Mouse (Mus musculus) c-Kit-positive CD71-positive TER-119-negative erythroid progenitor cells, embryonic 14.5 days (primary cell): ENCODE measurements around the gene Fkbp7.
"Not testable (repeated sequence)": the region's sequence is repeated elsewhere in the genome, so short reads cannot be mapped to it uniquely, and the experiment has no call there.

ENCODE experiments used
- DNase-seq: peaks from one replicate; pipeline ENCODE4 v3.0.0-alpha.2; 2013; ENCODE audit warnings: low read depth

Fkbp7 gene

DNA sequence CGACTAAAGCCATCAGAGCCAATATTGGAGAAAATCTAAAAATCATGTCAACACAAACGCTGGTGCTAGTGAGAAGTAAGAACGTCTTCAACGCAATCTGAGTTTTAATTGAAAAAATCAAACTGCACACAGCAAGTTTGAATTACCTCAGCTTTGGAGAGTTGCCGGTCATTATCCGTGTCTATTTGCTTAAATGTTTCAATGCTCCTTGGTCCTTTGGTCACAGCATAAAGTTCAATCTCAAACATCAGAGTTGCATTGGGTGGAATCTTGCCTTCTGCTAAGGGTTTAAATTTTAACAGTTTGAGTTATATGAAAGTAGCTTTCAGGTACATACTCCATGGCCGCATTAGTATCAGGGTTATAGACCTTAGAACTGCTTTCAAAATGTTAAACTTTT, 7.4 kb downstream of the Fkbp7 start:
- no peak for DNase-seq

DNA sequence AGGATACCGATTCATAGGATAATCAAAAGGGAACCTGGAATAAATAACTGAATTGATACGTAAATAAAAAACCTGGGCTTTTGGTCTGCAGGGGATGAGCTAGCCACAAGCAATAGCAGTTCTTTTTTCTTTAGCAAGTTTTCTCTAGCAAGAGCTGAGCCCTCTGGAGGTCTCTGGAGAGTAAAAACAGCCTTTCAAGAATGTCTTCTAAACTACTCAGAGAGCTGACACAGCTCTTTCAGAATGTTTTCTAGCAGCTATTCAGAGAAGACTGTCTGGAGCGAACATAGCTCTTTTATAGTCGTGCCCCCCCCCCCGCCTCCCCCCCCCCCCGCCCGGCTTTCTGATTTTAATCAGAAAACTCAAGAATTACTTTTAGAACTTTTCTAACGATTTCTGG, 13.5 kb downstream of the Fkbp7 start:
- DNase-seq = no peak

DNA sequence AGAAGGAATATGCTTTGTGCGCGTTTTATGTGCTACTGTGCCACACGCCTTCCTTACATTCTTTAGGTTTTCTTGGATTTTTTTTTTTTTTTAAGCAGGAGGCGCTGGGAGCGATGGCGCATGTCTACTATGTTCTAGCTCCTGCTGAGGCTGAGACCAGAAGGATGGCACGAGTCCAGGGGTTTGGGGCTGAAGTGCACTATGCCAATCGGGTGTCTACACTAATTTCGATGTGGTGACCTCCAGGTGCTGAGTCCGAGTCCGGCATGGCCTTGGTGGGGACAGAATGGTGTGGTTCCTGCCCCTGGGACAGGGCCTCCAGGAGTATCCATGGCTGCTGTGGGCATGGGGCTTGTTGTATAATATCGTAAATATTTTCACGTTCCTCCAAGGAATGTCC, 14.4 kb downstream of the Fkbp7 start:
- no peak for DNase-seq

DNA sequence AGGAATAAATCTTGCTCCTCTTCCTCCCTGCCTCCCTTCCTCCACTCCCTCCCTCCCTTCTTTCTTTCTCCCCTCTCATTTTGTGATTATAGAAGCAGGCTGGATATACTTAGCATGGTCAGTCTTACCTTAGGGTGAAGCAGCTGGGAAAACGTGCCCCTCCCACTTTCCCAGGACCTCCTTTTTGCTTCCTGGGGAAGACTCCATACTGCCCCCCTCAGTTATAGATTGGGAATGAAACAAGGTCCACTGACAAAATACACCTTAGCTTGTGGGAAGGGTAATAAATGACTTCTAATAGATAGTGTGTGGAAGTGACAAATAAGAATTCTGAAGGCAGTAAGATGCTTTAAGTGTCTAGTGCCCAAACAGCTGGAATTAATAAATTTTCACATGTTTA, 16.9 kb downstream of the Fkbp7 start:
- no peak for DNase-seq

DNA sequence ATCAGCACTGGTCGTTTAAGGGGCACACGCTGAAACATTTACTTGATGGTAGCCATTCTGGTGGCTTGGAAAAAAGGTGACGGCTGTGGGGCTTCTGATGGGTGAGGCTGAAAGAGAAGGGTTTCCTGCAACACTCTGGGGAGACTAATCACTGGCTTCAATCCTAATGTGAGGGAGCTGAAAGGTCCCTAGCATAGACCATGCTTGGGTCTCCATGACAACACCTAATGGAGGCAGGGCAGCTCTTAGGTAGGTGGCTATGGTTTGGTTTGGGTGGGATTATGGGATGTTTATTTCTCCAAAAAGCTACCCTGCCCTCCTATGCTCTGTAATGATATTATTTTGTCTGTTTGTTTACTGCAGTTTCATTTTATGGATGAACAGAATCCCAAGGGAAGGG, 17.5 kb downstream of the Fkbp7 start:
- DNase-seq = no peak

DNA sequence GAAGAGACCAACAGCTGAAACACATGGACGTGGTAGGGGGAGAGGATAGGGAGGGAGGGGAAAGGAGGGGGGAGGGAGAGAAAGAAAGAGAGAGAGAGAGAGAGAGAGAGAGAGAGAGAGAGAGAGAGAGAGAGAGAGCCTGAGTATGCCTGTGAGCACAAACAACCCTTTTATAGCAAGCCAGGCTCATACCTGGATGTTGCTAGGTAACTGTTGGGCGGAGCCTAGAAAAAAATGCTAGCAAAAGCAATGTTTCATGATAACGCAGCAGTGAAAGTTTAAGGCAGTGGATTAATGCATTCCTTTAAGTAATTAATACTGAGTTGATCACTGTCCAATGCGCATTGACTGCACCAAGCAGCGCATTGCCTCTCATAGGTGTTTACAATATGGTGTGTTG, 18.3 kb downstream of the Fkbp7 start:
- no peak for DNase-seq

DNA sequence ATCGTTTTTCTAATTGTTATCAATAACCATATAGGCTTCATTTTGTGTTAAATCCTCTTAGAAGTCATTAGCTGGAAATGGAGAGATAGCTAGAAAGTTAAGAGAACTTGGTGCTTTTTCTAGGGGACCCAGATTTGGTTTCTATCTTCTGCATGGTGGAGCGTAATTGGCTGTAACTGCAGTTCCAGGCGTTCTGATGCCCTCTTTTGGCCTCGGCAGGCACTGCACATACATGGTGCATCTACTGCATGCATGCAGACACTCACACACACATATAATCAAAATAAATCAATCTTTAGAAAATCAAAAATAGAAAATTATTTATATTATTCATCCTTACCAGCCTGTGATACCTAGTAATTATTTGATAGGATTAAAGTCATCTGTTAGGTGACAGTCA, 19.8 kb downstream of the Fkbp7 start:
- DNase-seq = no peak

DNA sequence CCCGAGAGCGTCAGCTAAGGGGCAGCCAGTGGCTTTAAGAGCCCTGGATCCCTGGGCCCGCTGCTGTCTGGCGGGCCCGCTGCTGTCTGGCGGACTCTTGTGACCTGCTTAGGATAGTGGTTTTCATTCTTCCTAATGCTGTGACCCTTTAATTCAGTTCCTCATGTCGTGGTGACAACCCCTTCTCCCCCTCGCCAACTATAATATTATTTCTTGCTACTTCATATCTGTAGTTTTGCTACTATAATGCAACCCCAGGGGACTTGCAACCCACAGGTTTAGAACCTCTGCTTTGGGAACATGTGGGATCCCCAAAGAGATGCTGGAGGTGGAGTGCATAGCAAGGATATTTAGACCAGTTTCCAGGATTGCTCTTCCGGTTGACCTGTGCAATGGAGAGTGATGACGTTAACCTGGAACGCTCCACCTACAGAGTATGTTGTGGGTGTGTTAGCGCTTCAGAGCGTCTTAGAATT, 24.2 kb downstream of the Fkbp7 start:
- no peak for DNase-seq

DNA sequence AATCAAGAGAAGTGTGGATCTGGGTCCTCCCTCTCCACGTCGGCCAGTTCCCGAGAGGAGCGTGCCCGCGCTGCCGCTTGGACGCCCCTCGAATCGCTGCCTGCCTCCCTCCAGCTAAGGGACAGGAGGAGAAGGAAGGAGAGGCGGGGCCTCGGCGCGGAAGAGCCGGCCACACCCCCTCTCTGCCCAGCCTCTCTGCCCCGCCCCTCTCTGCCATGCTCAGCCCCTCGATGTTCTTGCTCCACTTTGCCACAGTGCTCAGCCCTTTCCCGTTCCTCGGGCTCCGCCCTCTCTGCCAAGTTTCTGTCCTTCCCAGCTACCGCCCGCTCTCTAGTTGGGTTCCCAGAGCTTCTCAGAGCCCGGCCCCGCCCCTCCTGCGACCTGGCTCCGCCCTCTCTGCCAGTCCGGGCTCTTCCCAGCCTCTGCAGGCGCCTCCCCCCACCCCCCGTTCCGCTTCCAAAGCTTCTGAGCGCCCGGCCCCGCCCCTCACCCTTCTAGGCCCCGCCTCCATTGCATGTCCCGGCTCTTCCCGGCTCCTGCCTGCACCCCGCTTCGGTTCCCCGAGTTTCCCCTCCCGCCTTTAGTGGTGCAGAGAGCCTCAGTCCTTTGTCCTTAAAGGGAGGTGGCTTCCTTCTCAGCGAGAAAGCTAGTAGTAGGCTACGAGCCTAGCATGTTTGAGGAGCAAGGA, 24.9 kb downstream of the Fkbp7 start, which contains the start of the genes Prkra and Pjvk:
TSS of gene Prkra (minus strand) at position 133 of the 688 bp plus-strand sequence.
TSS of gene Pjvk (plus strand) at position 594 of the 688 bp plus-strand sequence.
- DNase-seq = peak; percentile 91

DNA sequence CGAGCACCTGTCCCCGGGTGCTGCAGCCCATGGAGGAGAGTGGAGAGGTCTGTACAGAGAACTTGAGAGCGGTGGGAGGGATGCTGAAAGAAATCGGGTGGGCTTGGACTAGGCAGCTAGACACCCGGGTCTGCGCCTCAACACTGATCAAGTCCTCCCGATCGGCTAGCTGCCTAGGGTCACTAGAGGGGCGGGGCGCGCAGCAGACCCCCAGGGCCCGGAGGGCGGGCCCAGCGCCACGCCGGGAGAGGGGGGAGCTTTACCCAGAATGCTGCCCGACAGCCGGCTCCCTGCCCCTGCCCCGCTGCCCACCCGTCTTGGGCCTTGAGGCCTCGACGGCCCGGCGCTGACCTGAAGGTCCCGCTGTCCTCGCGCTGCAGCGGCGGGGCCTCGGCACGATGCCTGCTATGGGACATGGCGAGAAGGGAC, 25.5 kb downstream of the Fkbp7 start:
- DNase-seq = no peak

DNA sequence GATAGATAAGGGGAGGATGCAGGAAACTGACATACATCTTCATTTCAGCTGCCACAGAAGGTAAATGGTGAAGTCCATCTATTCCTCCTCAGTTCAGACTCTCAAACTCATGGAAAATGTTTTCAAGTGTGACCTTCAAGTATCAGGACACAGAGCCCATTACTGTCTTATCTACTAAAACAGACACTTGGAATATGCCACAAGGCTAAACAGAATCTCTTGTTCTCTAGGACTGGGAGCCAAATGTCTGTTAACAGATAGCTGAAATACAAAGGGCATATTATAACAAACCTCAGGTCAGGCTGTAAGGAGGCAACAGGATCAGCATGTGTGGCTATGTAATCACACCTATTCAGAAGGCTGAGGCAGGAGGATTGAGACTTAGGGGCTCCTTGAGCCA, 29.1 kb downstream of the Fkbp7 start:
- DNase-seq = no peak

DNA sequence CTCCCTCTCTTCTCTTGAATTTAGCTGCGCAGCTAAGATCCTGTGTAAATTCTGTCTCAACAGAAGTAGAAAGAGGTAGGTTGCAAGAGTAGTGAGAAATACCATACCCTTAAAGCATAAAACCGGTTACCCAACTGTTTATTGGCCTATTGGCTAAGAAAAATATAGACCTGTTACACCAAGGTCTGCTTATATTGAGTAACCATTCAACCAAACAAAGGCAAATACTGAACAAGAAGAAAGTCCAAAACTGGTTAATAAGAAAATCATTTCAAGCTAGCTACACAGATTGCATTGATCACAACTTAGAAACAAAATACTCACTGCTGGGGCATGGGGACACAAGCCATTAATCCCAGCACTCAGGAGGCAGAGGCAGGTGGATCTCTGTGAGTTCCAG, 33.3 kb downstream of the Fkbp7 start:
- no peak for DNase-seq

DNA sequence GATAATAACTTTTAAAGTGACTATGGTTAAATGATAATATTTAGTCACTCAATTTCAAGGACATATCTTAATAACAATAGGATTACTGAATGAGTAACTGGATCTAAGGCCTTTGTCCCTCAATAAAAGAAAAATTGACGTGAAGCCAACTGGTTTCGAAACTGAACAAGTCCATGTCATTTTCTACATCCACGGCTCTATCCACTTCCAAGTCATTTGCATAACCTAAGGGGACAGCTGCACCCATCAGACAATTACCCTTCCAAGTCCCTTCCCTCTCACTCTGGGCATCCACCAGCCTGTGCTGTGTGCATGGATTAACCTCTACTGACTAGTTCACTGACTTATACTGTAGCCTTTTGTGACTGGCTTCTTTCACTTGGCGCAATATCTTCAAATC, 41.3 kb downstream of the Fkbp7 start:
- no peak for DNase-seq

DNA sequence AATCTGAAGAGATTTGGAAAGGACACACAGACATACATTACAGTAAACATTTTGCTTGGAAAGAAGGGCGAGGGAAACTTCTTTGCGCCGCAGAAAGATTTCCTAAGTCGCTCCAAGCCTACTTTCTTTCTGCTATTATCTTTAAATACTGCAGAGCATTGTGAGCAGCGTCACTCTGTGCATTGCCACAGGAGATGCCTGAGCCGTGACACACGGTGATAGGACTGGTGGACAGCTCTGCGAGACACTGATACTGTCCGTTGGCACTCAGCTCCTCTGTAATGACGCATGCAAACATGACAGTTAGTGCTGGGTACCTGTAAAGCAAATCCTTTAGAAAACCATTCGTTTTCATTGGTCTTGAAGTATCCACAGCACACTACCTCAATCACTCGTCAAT, 42.6 kb downstream of the Fkbp7 start:
- no peak for DNase-seq

DNA sequence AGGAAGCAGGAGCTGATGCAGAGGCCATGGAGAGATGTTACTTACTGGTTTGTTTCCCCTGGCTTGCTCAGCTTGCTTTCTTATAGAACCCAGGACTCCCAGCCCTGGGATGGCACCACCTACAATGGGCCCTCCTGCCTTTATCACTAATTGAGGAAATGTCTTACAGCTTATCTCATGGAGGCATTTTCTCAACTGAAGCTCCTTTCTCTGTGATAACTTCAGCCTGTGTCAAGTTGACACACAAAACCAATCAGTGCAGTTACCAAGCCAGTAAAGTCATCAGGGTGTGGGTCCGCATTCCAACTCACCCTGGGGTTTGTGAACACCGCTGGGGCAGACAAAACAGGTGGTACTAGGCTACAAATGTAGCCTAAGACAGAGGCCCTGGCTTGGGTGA, 50.6 kb downstream of the Fkbp7 start:
- not testable (repeated sequence) for DNase-seq

DNA sequence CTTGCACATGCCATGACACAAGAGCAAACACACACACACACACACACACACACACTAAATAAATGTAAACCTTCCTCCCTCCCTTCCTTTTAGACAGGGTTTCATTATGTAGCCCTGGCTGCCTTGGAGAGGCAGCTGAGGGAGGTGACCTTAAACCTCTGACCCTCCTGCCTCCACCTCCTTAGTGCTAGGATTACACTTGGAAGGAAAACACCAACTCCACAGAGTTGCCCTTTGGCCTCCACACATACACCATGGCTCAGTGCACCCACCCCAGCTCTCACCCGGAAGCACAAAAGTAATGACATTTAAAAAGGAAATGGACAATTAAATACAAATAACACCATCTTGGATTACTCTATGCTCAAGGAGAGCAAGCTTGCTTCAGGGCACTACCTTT, 51.2 kb downstream of the Fkbp7 start:
- DNase-seq = no peak

DNA sequence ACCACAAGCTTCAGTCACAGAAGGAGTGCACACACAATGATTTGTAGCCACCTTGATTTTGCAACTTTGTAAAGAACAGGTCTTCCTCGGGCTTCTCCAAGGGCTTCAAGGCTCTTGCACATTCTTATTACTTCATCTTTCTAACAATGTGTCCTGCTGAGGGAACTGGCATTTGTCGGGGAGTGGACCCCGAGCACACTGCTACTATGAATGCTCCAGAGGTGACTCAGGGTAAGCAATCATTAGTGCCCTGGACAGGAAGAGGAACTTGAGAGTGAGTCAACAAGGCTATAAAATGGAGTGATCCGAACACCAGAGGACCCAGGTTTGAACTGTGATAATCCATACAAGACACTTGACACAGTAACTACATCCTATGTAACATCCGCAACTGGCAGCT, 52.7 kb downstream of the Fkbp7 start:
- no peak for DNase-seq

DNA sequence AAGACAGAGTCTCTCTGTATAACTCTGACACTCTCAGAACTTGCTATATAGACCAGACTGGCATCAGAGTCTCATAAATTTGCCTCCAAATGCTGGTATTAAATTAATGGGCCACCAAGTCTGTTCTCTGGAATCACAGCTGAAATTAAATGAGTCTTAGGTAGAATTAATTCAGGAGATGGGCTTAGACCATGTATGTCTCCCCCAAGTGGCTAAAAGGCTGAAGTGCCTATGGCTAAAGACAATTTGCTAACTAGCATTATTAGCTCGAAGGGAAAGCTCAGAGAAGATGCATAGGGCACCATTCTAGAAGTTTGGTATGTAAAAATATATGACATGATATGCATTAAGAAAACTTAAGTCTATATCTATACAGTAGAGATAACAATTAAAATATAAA, 54.8 kb downstream of the Fkbp7 start:
- no peak for DNase-seq
